Mouse (Mus musculus) embryo, embryonic 11.5 days (tissue): Measurements from ENCODE around the gene Slc25a39.
"Not testable (repeated sequence)": the region's sequence is repeated elsewhere in the genome, so short reads cannot be mapped to it uniquely, and the experiment has no call there.

Source experiments
- DNase-seq: peaks from one replicate; pipeline ENCODE4 v3.0.0-alpha.2; 2012; ENCODE audit warnings: low read depth, low spot score

Gene Slc25a39

DNA sequence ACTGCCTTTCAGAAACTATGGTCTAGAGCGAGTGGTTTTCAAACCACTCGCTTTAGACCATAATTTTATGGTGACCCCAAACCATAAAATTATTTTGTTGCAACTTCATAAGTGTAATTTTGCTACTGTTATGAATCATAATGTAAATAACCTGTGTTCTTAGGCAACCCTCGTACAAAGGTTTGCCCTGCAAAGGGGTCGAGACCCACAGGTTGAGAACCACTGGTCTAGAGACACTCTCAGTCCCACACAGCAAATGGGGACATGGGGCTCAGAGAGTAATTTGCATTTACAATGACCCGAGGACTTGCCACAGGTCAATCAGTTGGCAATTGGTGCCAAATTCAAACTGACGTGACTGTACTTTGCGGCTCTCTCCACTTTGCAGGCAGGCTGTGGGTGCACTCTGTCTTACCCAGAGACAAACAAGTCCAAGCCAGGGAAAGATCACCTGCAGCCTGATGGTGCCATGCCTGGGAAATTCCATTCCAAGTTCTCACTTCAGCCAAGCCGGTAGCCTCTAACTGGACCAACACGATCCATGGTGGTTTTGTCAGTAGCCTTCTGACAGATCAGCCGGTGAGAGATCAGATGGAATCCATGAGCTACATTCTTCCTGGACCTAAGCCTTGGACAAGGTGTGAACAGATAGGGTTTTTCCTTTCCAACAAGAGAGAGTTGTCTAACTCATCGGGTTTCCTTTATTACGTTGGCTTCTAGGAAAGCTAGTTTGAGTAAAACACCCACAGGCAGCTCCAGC, 35.6 kb downstream of the Slc25a39 start:
- DNase-seq: no peak

DNA sequence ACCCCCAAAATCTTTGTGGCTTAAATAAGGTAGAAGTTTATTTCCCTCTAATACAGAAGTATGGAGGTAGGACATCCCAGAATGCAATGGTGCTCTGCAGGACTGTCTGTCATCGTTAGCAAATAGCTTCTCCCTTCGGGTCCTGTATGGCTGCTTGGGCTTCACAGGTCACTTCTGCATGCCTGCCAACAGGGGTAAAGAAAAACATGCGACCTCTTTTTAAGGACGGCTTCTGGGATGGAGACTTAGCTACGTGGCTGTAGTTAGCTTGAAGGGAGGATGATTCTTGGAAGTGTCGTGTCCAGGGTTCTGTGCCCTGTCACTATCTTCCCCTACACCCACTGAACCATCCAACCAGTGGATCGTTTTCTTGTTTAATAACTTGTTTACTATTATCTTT, 37.5 kb downstream of the Slc25a39 start:
- DNase-seq: no peak

DNA sequence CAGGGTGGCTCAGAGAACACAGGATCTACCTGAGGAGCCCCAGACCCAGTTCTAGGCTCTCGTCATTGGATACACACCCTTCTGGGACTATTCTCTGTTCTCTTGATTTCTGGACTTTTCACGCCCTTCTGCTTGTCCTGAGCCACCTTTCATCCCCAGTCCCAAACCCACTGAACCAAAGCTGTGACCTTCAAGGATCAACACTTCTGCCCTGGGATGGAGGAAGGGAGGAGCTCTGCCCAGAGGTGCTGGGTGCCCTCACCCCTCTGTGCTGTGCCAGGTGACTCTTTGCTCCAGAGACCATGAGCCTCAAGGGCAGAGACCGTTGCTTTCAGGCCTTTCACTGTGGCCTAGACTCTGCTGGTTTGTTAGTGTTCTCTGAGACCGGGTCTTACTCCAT, 38.5 kb downstream of the Slc25a39 start:
- DNase-seq: no peak

DNA sequence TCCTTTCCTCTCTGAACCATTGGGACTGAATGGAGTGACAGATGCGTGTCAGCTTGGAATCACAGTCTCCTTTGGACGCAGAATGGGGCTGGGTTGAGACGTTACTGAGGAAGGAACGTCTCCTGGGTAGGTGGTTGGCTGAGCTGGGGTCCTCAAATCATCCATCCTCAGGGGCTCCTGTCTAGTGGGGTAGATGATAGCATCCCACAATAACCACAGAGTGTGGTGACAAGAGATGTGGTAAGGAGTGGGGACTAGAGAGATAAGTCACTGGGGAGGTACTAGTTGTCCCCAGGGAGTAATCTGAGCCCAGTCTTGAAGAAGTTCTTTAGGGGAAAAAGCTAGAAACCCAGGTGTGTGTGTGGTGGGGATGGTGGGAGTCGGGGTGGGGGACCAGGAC, 39.4 kb downstream of the Slc25a39 start:
- DNase-seq: no peak

DNA sequence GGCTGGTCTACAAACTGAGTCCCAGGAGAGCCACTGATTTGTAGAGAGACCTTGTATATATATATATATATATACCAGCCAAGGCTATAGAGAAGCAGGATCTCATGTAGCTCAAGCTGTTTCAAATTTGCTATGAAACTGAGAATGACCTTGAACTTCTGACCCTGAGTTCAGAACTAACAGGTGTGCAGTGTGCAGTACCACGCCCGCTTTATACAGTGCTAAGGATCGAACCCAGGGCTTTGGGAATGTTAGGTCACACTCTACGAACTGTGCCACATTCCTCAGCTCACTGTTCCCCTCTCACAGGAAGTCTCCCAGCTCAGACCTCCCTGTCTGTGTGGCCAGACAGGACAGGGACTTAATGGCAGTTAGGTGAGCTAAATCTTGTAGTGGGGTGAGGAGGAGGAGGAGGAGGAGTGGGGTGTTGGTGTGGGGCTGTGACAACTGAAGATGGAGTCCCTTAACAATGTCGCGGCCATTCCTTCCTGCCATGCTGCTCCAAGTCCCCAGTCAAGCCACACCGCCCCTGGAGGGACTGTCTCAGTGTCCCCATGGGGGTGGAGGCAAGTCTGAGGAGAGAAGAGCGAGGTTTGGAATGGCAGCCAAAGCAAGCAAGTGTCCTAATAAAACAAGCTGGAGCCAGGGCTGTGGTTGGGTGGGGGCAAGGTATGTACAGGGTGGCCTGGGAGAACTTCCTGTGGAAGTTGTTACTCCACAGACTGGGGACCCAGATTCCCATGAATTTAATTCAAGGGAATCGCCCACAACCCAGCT, 40.1 kb downstream of the Slc25a39 start:
- no peak for DNase-seq

DNA sequence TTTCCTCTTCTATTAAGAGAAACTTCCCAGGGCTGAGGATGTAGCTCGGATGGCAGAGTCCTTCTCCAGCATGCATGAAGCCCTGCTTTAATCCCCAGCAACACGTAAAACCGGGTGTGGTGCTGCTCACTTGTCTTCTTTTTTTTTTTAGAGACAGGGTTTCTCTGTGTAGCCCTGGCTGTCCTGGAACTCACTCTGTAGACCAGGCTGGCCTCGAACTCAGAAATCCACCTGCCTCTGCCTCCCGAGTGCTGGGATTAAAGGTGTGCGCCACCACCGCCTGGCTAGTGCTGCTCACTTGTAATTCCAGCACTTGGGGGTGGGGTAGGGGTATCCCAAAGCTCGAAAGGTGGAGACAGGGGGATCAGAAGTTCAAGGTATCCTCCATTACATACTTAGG, 41.6 kb downstream of the Slc25a39 start, which contains the start of gene Slc4a1:
TSS of gene Slc4a1 (minus strand) at position 101 of the 400 bp plus-strand sequence.
- DNase-seq: not testable (repeated sequence)

DNA sequence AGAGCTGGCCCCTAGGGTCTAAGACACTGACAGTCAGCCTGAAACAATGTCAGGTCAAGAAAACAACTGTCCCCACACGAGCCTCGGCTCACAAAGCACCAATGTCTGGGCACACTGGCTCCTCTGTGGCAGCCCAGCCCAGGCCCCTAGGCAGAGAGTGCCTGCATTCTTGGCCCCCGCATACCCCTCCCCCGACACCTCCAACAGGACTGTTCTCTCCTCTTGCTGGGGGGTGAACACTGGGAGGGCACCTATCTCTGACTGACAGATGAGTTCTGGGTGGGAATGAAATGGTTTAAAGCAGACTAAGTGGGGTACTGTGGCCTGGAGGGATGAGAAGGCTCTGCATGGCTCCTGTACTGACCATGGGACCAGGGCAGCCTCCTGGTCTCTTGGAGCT, 42.0 kb downstream of the Slc25a39 start:
- no peak for DNase-seq

DNA sequence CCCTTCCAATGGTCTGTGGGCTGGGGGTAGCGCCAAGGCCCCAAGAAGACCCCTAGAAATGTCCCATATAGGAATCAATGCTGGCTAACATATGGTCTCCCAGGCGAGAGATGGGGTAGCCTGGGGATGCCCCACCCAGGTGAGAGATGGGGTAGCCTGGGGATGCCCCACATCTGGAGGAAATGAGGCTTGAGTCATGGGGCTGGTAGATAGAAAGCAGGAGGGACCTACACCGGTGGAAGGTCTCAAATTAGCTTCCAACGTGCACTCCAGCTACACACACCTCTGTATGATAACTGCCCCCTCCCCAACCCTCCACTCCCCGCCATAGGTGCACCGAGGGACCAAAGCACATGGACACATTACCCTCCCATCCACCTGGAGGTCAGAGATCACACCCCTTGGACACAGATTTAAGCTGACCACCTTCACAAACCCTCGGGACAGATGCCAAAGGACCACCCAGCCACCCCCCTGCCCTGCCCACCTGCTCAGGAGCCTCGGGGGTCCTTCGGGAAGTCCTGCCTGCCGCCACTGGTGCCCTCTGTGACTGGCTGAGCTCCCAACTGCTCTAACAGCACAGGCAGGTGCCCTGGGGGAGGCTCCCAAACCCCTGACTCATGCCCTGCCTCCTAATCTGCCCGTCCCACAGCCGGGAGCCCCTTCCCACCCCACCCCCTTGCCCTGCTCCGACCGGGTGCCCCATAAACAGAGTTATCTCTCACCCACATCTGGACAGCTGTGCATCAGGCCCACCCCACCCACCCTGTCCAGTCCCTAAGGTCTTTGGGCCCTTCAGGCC, 43.0 kb downstream of the Slc25a39 start:
- peak; percentile 17 for DNase-seq

DNA sequence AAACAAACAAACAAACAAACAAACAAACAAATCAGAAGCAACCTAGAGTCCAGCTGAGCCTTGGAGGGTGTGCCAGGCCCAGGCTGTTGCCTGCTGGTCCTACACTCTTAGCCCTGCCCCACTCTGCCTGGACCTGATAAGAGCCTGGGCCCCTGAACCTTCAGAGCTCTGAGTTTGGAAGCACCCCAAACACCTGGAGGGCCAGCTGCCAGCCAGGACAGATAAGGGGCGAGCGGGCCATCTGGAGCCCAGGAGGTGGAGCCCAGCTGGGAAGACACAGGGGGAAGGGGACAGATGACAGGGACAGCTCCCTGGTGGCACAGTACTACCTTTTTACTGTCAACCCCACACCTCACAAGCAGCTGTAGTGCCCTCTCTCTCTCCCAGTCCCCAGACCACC, 44.1 kb downstream of the Slc25a39 start:
- no peak for DNase-seq

DNA sequence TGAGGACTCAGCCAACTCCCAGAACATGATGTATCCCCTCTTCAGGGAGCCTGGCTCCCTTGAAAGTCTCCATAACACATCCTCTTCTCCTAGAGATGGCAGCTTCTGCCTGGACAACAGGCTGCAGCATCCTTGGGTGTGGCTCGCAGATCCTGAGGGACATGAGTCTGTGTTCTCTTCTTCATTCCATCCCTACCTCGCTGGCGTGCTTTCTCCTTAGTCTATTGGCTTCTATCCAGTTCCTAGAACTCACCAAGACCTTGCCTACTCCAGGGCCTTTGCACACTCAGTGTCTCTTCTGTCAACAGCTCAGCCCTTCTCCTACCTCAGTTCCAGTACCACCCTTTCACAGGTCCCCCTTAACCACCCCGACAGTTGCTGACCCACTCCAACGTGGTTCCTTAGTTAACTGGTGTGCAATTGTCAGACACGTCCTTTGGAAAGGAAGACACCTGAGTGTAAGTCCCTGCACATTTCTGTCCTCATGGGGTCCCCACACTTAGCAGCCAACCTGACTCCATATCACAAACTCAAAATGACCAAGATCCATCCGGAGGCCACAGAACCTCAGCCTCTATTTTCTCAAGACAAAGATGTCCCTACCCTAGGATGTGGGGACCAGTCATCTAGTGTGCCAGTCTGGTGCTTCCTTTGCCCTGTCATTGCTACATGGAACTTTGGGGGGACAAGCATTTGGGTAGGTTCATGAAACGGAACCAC, 45.8 kb downstream of the Slc25a39 start:
- no peak for DNase-seq

DNA sequence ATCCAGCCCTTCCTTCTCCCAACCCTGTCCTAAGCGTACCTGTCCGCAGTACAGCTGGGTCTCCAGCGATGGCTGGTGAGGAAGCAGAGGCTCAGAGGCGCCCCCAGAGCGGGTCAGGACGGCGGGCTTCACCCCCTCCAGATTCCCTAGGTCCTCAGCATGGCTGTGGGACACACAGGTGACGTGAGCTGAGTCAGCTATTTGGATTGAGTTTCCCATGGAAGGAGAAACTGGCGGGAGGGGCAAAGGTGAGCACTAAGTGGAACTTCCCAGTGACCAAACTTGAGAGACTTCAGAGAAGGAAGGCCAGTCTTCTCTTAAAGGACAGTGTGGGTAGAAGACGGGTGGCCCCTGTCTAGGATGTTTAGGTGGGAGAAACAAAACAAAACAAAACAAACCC, 49.4 kb downstream of the Slc25a39 start:
- DNase-seq: no peak

DNA sequence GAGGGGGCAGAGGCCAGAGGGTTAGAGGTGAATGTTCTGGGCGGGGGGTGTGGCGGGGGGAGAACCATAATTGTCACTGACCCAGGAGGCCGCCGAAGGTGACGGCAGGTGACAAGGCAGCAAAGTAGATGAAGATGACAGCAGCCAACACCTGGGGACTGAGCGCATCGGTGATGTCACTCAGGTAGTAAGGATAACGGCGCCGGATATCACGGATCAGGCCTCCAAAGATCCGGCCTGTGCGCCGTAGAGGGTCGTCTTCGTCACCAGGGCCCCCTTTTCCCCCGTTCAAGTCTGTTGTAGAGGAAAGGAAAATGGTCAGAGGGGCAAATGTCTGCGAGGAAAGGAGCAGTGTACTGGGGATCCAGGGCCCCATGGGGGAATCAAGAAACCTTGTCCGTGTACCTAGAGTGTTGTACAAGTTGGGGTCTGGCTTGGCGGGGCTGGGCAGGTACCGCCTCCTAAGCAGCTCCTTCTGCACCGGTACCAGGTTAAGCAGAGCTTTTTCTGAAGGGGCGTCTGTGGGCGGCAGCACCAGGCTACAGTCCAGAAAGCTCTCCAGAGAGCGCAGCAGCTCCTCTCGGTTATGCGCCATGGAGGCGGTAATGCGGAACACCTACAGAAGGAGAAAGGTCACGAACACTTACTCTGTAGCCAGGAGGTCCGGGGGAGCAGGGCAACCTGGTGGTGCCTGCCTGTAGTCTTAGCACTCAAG, 51.0 kb downstream of the Slc25a39 start:
- DNase-seq: no peak

DNA sequence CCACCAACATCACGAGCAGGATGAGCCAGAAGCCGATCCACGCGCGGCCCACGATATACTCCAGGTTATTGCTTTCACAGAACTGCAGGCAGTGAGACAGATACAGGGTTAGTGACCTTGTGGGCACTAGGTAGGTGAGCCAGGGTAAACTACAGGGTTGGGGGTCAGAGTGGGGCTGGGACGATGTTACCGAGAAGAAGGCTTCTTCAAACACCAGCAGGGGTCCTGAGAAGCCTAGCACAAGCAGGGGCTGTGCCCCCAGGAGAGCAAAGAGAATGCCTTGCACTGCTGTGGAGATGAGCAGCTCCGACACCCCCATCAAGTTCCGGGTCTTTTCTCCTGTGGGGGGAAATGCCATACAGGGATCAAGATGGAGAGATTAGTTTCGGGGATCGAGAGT, 51.6 kb downstream of the Slc25a39 start:
- no peak for DNase-seq

DNA sequence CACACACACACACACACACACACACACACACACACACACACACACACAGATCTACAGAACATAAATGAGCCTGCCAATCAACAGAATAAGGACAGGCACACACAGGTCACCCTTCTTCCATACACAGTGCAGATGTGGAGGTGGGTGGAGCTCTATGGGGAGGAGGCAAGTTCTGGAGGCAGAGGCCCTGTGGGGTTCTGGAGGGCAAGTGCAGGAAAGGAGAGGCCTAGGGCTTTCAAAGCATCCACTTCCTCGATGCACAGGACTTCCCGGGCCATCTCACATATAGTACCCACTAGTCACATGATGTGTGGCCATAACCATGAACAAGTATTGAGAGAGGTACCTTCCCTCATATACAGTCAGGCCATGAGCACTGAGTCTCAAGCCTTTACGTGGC, 52.2 kb downstream of the Slc25a39 start:
- no peak for DNase-seq

DNA sequence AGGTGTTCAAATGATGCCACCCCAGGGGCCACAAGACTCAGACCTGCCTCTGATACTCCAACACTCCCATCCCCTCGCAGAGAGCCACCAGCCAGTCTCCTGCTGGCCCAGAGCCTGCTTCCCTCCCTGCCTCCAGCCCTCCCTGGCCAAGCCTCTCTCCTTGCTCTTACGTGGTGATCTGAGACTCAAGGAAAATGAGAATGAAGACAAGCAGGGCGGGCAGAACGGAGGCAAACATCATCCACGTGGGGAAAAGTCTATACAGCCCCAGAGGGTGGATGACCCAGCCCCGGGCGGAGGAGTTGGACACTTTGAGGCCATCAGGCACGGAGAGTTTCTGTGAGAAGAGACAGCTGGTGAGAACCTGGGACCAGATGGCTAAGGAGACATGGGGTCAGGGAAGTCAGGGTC, 54.7 kb downstream of the Slc25a39 start:
- DNase-seq: no peak
